Mouse (Mus musculus): ENCODE data around the gene Fyb2. TPM values are rescaled to one million over a fixed set of nuclear protein-coding genes. Genes with fewer than 3 reads are reported as not detected.

Fyb2 gene
- polyA plus RNA-seq, 1 experiment from 2014 or later: 0.11 TPM

DNA sequence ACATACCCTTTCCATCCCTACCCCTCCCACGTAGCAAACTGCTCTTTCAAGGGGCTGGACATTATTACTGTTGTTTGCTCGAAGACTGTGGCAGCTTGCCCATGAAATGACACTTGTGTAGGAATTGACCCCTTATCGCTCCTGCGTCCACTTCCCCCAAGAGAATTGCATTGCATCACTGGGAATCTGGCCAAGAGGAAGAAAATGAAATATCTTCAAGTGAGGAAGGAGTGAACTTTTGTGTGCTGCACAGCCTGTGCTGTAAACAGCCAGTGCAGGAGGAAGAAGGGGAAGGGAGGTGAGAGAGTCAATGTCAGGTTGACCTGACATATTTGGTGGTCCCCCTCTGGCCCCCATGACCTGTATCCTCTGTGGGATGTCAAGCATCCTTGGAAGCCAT lies 35.6 kb downstream of the Fyb2 start:
- Histone ChIP-seq H3K9me3 (no peaks in the 10 kb centered on the region), H3K4me2 (replicated peaks) (no peak overlapping the region), H3K27ac (no peak overlapping the region), H3K27me3 (replicated peaks) (no peaks in the 10 kb centered on the region), H3K4me3 (no peak overlapping the region), H3K36me3 (no peaks in the 10 kb centered on the region), H3K4me1 (no peaks in the 10 kb centered on the region), H3K9ac (no peak overlapping the region)
- WGBS: 85% methylated on average over 4 of the region's 4 CpGs
- no peak for ATAC-seq (ENCODE audit: low FRiP score, low read depth)

DNA sequence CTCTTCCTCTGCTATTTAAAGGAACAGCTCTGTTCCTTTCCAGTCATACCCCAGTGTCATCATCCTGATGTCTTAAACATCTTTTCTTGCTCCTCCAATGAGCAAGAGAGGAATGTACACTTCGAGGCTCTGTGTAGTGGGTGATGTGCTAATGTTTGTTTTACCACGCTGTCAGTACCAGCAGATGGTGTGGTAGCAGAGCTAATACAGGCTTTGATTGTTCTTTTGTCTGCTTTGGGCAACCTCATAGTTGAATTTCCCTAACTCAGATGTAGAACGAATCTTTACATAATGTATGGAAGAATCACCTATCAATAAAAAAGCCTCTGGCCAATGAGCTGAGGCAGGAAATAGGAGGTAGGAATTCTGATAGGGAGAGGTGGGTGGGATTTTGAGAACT lies 36.0 kb downstream of the Fyb2 start:
- H3K27me3 ChIP-seq (replicated peaks): no peaks in the 10 kb centered on the region
- H3K4me2 ChIP-seq (replicated peaks): no peak overlapping the region
- no peaks in the 10 kb centered on the region for H3K9me3 ChIP-seq
- H3K36me3 ChIP-seq: no peaks in the 10 kb centered on the region
- WGBS: 56% methylated on average over 3 of the region's 3 CpGs
- H3K9ac ChIP-seq: no peak overlapping the region
- no peak for ATAC-seq (ENCODE audit: low FRiP score, low read depth)
- H3K27ac ChIP-seq: no peak overlapping the region
- H3K4me1 ChIP-seq: no peaks in the 10 kb centered on the region
- no peak overlapping the region for H3K4me3 ChIP-seq

DNA sequence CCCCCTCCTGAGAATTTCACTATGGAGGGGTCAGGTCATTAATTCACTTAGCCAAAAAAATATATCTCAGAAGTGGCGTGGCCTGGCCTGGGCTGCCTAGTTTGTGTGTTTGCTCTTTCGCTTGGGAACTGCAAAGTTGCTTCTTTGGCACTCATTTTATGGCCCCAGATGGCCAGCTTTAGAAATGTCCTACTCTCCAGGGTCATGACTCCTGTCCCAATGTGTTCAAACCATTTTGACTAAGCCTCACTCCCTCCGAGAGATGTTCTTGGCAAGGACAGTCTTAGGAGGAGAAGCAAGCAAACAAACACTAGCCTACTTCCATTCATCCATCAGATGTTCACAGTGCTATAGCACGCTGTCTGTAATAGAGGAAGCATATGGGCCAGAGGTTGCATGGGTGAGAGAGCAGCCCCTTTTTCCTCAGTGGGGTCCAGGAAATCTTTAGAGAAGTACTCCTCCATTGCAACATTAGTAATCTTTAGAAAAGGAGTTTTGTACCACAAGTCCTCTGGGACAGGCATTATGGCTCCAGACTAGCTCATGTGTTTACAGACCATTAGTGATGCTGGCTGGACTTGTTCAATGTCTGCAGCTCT lies 38.1 kb downstream of the Fyb2 start:
- Histone ChIP-seq H3K9ac (no peak overlapping the region), H3K27ac (no peak overlapping the region), H3K9me3 (no peaks in the 10 kb centered on the region), H3K36me3 (no peaks in the 10 kb centered on the region), H3K4me2 (replicated peaks) (no peak overlapping the region), H3K27me3 (replicated peaks) (no peaks in the 10 kb centered on the region), H3K4me3 (no peak overlapping the region), H3K4me1 (no peaks in the 10 kb centered on the region)
- no peak for ATAC-seq (ENCODE audit: low FRiP score, low read depth)
- WGBS: 67% methylated on average over 4 of the region's 4 CpGs

DNA sequence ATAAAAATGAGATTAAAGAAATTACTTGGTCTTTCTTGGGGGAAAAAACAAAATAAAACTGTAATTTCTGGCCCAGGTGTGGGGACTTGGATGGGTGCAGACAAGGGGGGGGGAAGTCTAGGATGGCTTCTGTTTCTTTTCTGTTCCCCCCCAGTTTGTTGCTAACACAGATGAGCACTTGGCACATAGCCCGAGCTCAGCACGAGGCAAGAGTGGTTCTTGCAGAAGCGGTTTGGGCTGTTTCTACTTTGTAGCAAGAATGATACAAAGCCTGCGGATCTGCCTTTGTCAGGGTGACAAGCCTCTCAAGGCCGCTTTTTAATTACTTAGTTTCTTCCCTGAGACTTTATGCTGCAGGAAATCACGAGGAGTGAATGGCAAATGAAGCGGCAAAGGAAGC lies 43.4 kb downstream of the Fyb2 start:
- no peaks in the 10 kb centered on the region for H3K27me3 ChIP-seq (replicated peaks)
- no peak for ATAC-seq (ENCODE audit: low FRiP score, low read depth)
- no peaks in the 10 kb centered on the region for H3K4me1 ChIP-seq
- H3K27ac ChIP-seq: no peak overlapping the region
- WGBS: 60% methylated on average over 7 of the region's 7 CpGs
- no peak overlapping the region for H3K4me2 ChIP-seq (replicated peaks)
- H3K4me3 ChIP-seq: no peak overlapping the region
- H3K9ac ChIP-seq: no peak overlapping the region
- no peaks in the 10 kb centered on the region for H3K36me3 ChIP-seq
- no peaks in the 10 kb centered on the region for H3K9me3 ChIP-seq

DNA sequence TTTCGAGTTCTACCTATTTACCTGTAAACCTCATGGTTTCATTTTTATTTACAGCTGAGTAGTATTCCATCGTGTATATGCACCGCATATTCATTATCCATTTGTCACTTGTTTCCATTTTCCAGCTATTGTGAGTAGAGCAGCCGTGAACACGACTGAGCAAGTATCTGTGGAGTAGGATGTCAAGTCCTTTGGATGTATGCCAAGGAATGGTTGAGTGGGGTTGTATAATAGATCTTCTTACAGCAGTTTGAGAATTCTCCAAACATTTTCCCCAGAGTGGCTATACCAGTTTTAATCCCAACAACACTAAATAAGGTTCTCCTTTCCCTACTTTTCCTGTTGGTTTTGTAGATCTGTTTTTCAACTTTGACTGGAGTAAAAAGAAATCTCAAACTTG lies 48.2 kb downstream of the Fyb2 start:
- WGBS: 87% methylated on average over 5 of the region's 5 CpGs
- Histone ChIP-seq H3K9me3 (no peaks in the 10 kb centered on the region), H3K36me3 (no peaks in the 10 kb centered on the region), H3K9ac (no peak overlapping the region), H3K27me3 (replicated peaks) (no peaks in the 10 kb centered on the region), H3K4me3 (no peak overlapping the region), H3K4me1 (no peaks in the 10 kb centered on the region), H3K4me2 (replicated peaks) (no peak overlapping the region), H3K27ac (no peak overlapping the region)
- ATAC-seq (ENCODE audit: low FRiP score, low read depth): no peak

DNA sequence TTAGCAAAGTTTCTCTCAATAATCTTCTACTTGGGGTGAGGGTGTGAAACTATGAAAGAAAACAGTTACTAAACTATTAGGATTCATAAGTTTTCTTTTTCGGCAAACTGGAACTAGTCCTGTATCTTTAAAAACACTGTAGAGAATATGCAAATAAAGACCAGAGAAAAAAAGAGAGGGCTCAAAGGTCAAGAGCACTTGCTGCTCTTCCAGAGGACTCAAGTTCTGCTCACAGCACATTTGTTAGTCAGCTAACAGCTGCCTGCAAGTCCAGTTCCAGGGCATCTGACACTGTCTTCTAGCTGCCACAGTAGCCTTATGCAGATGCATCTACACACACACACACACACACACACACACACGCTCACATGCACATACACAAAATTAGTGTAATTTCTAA lies 59.4 kb downstream of the Fyb2 start:
- no peak for ATAC-seq (ENCODE audit: low FRiP score, low read depth)
- no peaks in the 10 kb centered on the region for H3K36me3 ChIP-seq
- H3K4me1 ChIP-seq: no peaks in the 10 kb centered on the region
- H3K9ac ChIP-seq: no peak overlapping the region
- no peaks in the 10 kb centered on the region for H3K9me3 ChIP-seq
- H3K4me3 ChIP-seq: no peak overlapping the region
- no peaks in the 10 kb centered on the region for H3K27me3 ChIP-seq (replicated peaks)
- H3K4me2 ChIP-seq (replicated peaks): no peak overlapping the region
- 87% methylated on average over 2 of the region's 2 CpGs for WGBS
- no peak overlapping the region for H3K27ac ChIP-seq

DNA sequence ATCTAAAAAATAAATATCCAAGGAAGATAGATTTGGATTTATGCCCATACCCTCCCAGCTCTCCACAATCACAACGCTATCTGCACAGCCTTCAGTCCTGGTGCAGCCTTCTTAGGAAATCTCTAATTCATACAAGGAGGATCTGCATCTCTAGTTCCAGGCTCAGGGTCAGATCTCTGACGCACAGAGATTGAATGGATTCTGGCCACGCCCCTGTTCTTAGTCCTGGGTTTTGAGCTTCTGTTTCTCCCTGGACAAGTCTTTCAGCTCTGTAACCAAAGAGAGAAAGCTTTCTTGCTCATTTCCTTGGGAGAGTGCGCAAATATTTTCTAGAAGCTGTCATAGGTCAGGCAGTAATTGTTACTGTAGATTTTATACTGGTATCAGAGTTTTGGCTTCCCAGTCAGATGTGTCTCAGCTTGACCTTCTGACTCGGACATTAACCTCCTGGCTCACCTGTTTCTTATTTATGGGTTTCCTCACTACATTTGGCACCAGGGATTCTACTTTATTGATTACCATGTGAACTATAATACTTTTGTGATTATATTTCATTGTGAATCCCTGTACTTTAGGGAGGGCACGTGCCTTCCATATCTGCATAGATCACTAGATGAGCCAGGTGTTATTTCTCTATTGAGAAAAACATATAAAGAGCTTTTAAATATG lies 62.0 kb downstream of the Fyb2 start:
- no peak overlapping the region for H3K4me2 ChIP-seq (replicated peaks)
- no peaks in the 10 kb centered on the region for H3K36me3 ChIP-seq
- no peaks in the 10 kb centered on the region for H3K27me3 ChIP-seq (replicated peaks)
- H3K4me3 ChIP-seq: no peak overlapping the region
- no peaks in the 10 kb centered on the region for H3K4me1 ChIP-seq
- WGBS: 88% methylated on average over 6 of the region's 6 CpGs
- no peak for ATAC-seq (ENCODE audit: low FRiP score, low read depth)
- no peaks in the 10 kb centered on the region for H3K9me3 ChIP-seq
- no peak overlapping the region for H3K9ac ChIP-seq
- no peak overlapping the region for H3K27ac ChIP-seq

DNA sequence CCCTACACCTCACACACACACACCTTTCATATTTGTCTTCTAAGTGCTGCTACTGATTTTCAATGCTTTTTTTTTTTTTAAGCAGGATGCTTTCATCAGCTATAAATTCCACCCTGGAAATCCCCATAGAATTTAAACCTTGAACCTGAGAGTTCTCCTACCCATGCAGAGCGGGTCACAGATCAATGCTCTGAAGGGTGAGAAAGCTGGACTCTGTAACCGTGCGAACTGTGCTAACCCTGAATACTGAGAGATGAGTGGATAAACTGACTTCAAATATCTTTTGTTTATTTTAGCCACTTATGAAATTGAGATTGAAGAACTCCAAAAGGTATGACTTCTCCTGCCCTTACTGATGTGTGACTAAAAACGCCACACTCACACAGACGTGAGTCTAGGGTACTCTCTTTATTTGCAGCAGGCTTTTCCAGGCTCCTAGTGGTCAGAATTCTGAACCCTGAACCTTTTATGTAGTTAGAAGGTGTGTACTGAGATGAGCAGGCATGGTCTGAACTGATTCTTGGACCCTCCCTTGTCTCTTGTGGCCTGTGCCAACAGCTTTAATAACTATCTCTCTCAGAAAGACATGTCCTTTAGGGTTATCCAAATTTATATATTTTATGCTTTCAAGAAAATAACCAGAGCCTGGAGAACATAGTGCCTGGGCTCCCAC lies 72.8 kb downstream of the Fyb2 start:
- H3K9ac ChIP-seq: no peak overlapping the region
- H3K36me3 ChIP-seq: no peaks in the 10 kb centered on the region
- no peak overlapping the region for H3K4me2 ChIP-seq (replicated peaks)
- H3K9me3 ChIP-seq: no peaks in the 10 kb centered on the region
- H3K4me3 ChIP-seq: no peak overlapping the region
- no peak for ATAC-seq (ENCODE audit: low FRiP score, low read depth)
- 88% methylated on average over 5 of the region's 5 CpGs for WGBS
- H3K27me3 ChIP-seq (replicated peaks): no peaks in the 10 kb centered on the region
- no peak overlapping the region for H3K27ac ChIP-seq
- H3K4me1 ChIP-seq: no peaks in the 10 kb centered on the region

DNA sequence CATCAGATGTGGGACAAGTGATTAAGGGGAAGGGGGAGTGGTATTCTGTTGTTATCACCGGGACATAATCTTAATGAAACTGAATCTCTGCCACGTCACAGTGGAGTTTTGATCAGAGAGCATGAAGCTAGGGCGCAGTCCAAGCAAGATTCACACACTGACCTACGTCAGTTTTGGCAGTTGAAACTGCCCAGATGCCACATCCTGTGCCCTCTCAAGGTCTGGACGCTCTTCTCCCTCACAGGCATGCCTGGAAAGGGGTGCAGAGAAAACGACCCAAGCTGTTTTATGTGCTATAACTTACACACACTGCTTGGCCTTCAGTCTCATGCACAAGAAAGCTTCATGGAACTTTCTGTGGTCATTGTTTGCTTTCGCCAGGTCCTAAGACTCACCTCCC lies 74.4 kb downstream of the Fyb2 start:
- Histone ChIP-seq H3K4me2 (replicated peaks) (no peak overlapping the region), H3K27ac (no peak overlapping the region), H3K27me3 (replicated peaks) (no peaks in the 10 kb centered on the region), H3K36me3 (no peaks in the 10 kb centered on the region), H3K4me3 (no peak overlapping the region), H3K4me1 (no peaks in the 10 kb centered on the region), H3K9me3 (no peaks in the 10 kb centered on the region), H3K9ac (no peak overlapping the region)
- ATAC-seq (ENCODE audit: low FRiP score, low read depth): no peak
- 82% methylated on average over 7 of the region's 7 CpGs for WGBS

DNA sequence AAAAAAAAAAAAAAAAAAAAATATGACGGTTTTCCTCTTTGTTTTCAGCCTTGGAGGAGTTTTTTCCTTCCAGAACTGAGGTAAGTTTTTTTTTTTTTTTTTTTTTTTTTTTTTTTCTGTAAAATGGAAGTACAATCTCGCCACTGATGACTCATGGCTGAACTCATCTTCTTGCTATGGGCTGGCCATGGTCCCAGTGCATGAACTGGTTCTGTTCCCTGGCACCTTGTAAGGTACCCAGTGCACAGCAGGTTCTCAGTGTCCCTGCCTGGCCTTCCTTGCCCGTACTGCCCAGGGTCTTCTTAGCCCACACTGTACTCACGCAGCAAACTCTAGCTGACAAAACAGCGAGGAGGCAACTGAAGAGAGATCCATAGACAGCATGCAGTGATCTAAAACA lies 74.8 kb downstream of the Fyb2 start:
- no peaks in the 10 kb centered on the region for H3K4me1 ChIP-seq
- no peak overlapping the region for H3K4me3 ChIP-seq
- H3K9me3 ChIP-seq: no peaks in the 10 kb centered on the region
- no peak overlapping the region for H3K9ac ChIP-seq
- H3K27me3 ChIP-seq (replicated peaks): no peaks in the 10 kb centered on the region
- no peaks in the 10 kb centered on the region for H3K36me3 ChIP-seq
- 91% methylated on average over 5 of the region's 5 CpGs for WGBS
- no peak overlapping the region for H3K27ac ChIP-seq
- no peak overlapping the region for H3K4me2 ChIP-seq (replicated peaks)
- no peak for ATAC-seq (ENCODE audit: low FRiP score, low read depth)

DNA sequence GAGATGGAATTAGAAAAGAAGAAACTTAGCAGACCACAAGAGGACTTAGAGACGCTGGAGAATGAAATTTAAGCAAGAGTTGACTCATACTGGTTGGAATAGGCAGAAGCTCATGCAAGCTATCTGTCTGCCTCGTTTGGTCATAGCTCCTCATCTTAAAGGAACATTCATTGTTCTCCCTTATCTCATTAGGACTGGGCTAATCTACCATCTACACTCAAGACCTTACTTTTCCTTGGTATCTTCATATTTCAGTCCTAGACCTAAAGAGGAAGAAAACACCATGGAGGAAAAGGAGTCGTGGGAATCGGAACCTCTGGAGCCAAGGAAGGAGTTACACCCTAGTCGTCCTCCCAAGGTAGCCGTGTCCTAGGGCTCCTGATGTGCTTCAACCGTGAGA lies 75.5 kb downstream of the Fyb2 start:
- no peak for ATAC-seq (ENCODE audit: low FRiP score, low read depth)
- H3K9ac ChIP-seq: no peak overlapping the region
- H3K36me3 ChIP-seq: no peaks in the 10 kb centered on the region
- no peaks in the 10 kb centered on the region for H3K4me1 ChIP-seq
- H3K27me3 ChIP-seq (replicated peaks): no peaks in the 10 kb centered on the region
- no peak overlapping the region for H3K4me2 ChIP-seq (replicated peaks)
- no peaks in the 10 kb centered on the region for H3K9me3 ChIP-seq
- WGBS: 94% methylated on average over 7 of the region's 7 CpGs
- no peak overlapping the region for H3K27ac ChIP-seq
- no peak overlapping the region for H3K4me3 ChIP-seq

DNA sequence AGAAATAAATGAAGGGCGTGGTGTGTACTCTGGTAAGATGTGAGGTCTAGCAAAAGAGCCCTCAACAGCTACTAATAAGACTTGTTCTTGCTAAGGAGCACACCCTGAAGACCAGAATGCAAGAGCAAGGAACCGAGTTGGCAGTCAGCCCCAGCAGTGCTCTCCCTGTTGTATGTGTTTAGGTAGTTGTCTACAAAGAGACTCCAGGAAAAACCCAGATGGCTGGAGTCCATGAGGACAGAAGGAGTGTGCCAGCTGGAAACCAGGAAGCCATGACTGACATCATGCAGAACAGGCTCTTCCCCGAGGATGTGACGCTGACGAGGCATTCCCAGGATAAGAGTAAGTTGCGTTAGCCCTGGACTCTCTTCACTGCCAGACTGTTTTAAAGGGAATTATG lies 76.8 kb downstream of the Fyb2 start:
- Histone ChIP-seq H3K27ac (no peak overlapping the region), H3K4me1 (no peaks in the 10 kb centered on the region), H3K9me3 (no peaks in the 10 kb centered on the region), H3K4me2 (replicated peaks) (no peak overlapping the region), H3K27me3 (replicated peaks) (no peaks in the 10 kb centered on the region), H3K36me3 (no peaks in the 10 kb centered on the region), H3K4me3 (no peak overlapping the region), H3K9ac (no peak overlapping the region)
- no peak for ATAC-seq (ENCODE audit: low FRiP score, low read depth)
- WGBS: 85% methylated on average over 6 of the region's 6 CpGs

DNA sequence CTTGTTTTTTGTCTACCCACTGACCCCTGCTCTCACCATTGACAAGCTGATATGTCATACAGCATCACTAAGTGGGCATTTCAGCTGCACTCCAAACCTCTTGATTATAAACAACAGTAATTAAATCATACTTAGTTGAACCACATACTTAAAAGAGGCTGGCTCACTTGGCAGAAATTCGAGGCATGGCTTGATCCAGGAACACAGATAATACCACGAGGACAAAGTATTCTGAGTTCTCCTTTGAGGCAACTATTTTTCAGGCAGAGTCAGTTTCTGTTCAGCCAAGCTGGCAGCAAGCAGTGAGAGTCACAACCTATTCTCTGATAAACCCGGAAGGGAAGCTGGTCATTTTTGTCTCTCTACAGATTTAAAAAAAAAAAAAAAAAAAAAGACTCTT lies 77.4 kb downstream of the Fyb2 start:
- H3K4me1 ChIP-seq: no peaks in the 10 kb centered on the region
- no peaks in the 10 kb centered on the region for H3K27me3 ChIP-seq (replicated peaks)
- WGBS: 91% methylated on average over 3 of the region's 3 CpGs
- no peak overlapping the region for H3K9ac ChIP-seq
- no peaks in the 10 kb centered on the region for H3K9me3 ChIP-seq
- H3K4me3 ChIP-seq: no peak overlapping the region
- no peaks in the 10 kb centered on the region for H3K36me3 ChIP-seq
- no peak overlapping the region for H3K27ac ChIP-seq
- ATAC-seq (ENCODE audit: low FRiP score, low read depth): no peak
- H3K4me2 ChIP-seq (replicated peaks): no peak overlapping the region
